Mouse (Mus musculus) v-Abl transformed pro-B cells (cell line): ENCODE data around the gene Dusp8.

ENCODE experiments used
- in situ Hi-C, 2 experiments: fragments of 400-800 bp; cut with MboI; formaldehyde crosslinking; loops; one replicate each; pipeline ENCODE4 v1.15.1; 2025; ENCODE audit not compliant: unreplicated experiment in 2 of 2

Gene Dusp8

DNA sequence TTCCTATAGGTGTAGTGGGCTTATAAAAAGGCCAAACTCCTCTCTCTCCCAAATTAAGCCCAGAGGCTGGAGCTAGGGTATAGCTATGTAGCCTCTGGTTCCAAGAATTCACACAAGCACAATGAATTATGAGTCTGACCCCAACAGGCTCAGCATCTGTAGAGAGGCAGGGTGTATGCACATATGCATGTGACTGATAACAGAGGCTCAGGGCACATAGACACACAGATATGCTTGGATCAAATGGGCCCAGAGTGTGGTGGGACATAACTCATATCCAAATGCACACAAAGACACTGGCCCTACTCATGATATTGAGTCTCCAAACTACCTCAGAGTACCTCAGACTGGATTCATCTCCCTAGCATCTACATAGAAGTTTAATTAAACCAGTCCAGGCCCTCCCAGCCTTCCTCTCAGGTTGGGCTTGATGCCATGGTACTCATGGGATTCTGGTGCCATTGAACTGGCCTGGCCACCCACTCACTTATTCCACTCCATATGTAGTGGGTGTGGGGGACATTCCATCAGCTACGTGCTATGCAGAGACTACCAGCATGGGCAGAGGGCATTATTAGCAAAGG is 8.5 kb downstream of the Dusp8 start:
- in situ Hi-C loops, result no loop called here

DNA sequence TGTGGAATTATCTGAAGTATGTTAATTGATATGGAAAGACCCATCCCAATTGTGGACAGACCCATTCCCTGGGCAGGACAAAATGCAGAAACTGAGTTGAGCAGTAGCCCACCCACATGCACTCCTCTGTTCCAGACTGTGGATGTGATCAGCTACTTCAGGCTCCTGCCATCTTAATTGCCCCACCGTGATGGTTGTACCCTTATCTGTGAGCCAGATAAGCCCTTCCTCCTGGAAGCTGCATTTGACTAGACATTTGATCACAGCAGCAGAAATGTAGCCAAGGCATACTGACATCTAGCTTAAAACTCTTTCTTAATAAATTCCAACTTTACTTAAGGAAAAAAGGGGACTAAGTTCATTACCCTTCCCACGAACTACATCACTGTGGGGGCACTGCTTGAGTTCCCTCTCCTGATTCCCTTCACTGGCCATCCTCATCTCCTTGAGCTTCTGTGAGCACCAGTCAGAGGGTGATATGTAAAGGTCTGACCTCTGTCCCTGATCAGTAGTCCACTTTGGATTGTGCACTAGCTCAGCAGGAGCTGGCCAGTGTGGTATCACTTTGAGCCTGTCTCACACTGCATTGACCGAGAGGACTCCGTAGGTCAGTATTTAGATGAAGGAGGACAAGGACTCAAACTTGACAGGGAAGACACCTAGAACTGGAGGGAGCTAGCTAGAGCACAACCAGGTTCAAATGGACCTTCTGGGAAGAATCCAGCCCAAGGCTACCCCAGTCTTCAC is 9.3 kb downstream of the Dusp8 start:
- in situ Hi-C loops, result no loop called here

DNA sequence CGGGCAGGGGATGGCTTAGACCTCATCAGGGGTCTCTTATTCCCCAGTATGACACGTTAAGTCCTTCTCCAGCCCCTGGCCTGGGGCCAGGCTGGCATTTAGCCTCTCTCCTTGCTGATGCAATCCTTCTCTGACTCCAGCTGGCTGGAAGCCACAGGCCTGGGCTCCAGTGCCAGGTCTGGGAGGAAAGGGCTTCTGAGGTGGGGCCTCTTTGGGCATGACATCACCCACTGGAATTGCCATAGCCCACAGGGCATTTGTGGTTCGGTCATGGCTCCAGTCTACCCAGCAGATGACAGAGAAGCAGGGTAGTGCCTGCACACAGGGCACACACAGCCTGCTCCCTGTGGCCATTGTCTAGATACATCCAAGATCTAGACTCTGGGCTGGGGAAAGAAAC is 10.8 kb downstream of the Dusp8 start:
- in situ Hi-C loops, result no loop called here

DNA sequence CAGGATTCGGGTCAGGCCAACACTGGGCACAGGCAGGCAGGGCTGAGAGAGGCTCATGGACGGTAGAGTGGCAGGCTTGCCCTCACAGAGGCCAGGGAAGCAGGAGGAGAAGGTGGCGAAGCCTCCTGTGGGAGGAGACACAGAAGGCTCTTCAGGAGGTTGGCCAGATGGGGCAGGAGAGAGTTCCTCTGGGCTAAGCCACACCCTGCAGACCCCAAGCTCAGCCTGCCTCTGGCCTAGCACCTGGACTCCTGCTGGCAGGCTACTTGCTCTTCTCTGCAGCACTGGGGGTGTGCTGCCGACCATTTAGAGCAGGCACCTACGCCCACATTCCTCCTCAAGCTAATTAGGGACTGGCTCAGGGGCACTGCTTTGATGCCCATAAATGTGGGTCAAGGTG is 11.2 kb downstream of the Dusp8 start:
- in situ Hi-C loops, result no loop called here

DNA sequence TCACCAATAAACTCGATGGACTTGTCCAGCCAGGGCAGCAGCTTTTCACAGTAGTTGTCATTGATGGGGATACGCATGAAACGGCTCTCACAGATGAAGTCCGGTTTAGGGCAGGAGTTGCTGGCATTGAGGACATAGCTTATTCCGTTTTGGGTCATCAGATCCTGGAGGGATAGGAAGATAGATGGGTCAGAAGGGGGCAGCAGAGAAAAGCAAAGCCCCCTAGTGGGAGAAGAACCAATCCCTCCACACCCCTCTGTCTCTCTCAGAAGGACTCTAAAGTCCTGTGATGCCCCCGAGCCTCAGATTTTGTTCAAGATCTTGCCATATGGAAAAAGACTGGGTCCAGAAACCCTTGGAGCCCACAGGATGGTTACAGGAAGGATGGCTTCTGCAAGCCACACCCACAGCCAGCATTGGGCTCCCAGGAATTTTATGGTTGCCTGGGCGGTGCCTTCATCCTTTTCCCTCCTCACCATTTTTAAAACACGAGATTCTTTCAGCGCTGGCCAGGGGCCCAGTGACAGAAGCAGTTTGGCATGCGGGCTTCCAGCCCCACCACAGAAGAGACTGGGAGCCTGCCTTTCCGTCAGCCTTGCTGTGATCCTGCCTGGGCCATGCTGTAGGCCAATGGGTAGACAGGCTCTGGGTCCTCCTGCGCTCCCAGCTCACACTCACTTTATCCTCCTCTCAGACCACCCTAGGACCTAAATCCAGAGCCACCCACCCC is 11.9 kb downstream of the Dusp8 start:
- in situ Hi-C loops, result no loop called here

DNA sequence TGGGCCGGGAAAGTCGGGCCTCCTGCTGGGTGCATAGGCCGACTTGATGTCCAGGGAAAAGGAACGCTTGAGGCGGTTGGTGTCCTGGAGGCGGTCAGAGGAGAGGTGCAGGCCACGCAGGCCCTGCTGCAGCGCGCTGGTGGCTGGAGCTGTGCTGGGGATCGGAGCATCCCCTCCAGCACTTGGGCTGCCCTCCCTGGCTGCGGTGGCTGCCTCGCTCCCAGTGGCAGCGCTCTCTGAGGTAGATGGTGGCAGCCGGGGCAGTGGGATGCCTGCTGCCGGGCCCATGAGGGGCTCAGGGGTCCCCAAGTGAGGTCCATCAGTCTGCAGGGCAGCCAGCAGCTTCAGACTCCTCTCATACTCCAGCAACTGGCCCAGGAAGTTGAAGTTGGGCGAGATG is 13.0 kb downstream of the Dusp8 start:
- in situ Hi-C loops, result no loop called here

DNA sequence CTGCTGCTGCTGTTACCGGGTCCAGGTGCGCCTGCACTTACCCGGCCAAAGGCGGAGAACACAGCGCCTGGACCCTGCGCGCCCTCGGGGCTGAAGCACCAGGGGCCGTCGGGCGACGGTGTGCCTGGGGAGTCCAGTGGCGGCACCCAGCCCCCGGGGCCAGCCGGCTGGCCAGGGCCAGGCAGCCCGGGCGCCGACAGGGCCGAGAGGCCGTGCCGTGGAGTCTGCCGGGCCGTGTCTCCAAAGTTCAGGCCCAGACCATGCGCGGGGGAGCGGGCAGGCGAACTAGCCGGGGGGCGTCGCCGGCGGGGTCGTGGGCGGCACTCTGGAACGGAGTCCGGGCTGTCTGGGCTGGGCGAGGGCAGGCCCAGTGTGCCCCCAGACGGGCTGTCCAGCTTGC is 13.5 kb downstream of the Dusp8 start:
- in situ Hi-C loops, result no loop called here

DNA sequence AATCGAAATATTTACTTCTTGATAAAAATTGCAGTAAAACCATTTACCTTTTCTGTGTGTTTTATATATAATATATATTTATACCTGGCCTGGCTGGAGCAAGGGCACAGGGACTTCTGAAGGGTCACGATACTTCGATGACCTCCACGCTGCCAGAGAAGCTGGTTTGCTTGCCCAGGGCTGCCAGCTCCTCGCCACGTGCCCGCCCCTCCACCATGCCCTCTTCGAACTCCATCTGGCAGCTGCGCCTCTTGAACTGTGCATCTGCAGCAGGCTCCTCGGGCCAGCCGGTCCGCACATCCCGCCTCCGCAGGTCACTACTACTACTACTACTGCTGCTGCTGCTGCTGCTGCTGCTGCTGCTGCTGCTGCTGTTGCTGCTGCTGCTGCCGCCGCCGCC is 13.9 kb downstream of the Dusp8 start:
- in situ Hi-C loops, result no loop called here

DNA sequence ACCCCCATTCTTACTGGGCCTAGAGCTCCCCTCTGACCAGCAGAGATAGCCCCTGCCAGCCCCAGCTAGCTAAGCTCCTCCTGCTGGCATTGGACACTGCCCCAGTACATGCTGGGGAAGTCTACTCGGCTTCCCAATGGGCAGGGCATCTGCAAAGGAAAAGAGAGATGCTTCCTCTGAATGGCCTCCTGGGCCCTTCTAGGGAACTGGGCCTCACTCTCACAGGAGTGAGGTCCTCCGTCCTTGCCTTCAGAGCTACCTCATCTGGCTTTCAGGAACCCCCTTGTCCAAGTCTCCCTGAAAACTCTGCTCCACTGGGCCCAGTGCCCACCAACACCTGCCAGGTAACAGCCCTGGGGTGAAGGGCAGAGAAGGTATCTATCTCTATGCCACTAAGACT is 14.8 kb downstream of the Dusp8 start:
- in situ Hi-C loops, result no loop called here

DNA sequence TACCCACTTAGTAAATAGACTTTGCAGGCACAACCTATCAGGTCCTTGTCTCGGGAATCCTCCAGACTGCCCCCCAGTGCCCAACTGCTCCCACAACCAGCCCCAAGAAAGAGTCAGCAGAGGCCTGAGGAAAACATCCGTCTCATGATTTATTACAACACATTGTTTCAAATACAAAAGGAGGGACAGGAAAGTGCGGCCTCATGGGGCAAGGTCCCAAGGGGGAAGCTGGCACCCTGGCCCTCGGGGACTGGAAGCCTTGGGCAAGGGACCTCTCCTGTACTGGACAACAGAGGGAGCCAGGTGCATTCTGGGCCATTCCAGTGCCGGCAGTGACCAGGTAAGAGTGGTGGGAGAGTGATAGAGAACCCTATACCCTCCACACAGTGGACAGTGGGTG is 16.3 kb downstream of the Dusp8 start:
- in situ Hi-C loops, result no loop called here

DNA sequence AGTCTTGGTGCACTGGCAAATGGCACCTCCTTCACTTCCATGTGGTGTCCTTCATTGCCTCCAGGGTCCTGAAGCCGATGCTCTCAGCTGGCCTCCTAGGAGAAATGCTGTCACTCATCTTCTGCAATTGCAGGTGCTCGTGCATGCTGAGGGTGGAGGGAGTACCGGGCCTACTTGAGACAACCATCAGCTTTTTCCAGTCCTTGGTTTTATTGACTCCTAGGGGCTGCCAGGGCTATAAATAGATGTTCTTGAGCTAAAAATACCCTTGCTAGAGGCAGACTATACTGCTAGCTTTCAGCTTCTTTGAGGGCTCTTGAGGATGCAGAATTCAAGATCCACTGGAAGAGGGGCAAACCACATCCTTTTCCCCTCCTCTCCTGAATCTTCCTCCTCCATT is 18.5 kb downstream of the Dusp8 start:
- in situ Hi-C loops, result no loop called here

DNA sequence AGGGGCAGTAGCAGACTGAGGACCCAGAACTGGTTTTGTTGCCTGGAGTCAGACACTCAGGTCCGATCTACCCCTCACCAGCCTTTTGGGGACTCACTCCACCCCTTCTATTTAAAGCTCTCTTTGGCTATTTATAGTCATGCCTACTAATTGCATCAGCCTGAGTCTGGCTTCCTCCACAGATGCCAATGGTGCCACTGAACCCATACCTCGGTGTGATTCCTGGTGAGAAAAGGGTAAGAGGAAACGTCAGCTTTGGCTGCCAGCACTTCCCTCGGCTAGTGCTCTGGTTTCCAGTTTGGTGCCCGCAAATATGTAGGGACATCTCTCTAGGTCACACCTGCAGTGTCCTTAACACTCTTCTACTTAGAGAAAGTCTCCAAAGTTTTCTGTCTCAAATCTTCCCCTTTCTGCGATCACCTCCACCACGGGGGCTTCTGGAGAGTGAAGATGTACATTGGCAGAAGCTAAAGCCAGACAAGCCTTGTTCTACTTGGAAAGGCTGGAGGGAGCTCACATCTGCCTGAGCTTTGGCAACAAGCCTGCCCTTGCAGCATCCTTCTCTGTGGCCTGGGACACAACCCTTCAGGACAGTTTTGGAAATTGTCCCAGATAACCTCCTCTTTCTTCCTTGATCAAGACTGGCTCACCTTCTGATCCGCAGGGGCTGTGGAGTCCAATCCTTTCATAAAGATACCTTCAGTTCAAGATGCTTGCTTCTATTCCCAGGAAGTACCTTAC is 21.3 kb downstream of the Dusp8 start:
- in situ Hi-C loops, result loop anchor here in 1 of 2 experiments (25.0 kb wide), 1 partner anchor 1937 kb away; the partner anchor contains the start of gene Mtg1

DNA sequence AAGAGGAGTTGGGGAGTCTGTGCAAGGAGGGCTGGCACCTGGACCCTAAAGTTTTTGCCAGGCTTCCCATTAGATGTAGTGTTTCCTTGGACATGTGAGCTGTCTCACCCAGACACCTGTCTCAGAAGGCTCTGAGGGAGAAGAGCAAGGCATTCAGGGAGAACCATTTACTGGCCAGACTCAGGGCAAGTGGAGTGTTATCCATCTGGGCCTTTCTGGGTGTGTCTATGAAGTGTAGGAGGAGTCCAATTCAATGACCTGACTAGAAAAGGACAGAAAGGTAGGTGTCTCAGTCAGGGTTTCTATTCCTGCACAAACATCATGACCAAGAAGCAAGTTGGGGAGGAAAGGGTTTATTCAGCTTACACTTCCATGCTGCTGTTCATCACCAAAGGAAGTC is 23.9 kb downstream of the Dusp8 start:
- in situ Hi-C loops, result loop anchor here in 1 of 2 experiments (25.0 kb wide), 1 partner anchor 1934 kb away; the partner anchor contains the start of gene Mtg1

DNA sequence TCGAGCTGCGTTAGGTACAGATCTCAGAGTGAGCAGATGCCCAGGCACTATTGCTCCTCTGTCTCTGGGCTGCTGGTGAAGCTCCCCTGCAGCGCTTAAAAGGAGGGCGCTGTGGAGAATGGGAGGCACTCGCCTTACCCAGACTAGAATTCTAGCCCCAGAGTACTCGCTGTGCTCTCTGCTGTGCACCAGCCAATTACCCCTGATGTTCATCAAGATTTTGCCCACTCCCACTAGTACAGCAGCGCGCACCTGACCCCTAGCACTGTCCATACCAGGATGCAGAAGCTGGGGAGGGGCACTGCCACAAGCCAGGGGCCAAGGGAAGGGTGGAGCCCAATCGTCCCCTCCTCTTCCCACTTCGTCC is 24.4 kb downstream of the Dusp8 start:
- in situ Hi-C loops, result loop anchor here in 1 of 2 experiments (25.0 kb wide), 1 partner anchor 1934 kb away; the partner anchor contains the start of gene Mtg1

DNA sequence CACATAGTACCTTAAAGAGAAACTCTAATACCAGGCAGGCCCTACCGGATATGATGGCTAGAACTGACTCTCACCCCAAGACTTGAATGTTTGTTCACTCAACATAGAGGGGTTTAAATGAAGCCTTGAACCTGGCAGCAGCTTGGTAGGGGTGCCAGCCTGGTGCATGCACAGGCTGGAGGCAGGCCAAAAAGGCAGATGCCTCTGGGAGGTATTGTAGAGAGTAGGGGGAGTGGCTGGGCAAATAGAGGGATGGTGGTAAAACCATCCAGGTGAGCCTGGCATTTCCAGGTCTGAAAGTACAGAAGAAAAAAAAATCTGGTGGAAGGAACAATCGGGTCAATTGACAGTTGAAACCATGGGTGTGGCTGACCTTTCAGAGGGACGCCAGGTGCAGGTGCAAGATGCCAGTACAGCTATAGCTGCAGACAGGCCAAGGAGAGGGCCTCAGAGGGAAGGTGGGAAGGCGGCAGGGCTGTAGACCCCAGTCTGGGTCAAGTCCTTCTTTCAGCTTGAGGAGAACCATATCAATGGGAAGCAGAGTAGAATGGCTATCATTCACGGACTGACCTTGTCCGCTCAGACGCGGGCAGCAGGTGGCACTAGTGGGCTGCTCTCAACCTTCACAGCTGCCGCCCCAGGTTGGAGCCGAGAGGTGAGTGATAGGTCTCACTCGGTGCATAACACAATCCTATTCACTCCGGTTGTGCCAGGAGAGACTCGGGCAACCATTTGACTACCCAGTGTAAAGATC is 25.0 kb downstream of the Dusp8 start:
- in situ Hi-C loops, result loop anchor here in 1 of 2 experiments (25.0 kb wide), 1 partner anchor 1933 kb away; the partner anchor contains the start of gene Mtg1

DNA sequence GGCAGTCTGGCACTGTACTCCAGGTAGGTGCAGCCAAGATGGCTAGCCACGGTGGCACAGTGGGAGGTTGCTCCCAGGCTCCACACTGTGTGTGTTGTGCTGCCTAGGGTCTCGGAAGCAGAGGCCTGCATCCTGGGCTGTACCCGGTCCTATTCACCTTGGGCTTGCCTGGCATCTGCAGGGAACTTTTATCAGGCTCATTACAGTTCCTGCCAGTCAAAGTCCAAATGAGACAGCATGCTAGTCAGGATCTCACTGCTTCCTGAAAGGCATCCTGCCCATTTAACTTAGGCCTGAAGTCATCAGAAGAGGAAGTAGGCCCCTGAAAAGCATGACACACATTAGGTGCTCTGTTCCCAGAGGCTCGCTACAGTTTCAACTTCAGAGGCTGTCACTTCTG is 27.2 kb downstream of the Dusp8 start:
- in situ Hi-C loops, result loop anchor here in 1 of 2 experiments (25.0 kb wide), 1 partner anchor 1931 kb away; the partner anchor contains the start of gene Mtg1

DNA sequence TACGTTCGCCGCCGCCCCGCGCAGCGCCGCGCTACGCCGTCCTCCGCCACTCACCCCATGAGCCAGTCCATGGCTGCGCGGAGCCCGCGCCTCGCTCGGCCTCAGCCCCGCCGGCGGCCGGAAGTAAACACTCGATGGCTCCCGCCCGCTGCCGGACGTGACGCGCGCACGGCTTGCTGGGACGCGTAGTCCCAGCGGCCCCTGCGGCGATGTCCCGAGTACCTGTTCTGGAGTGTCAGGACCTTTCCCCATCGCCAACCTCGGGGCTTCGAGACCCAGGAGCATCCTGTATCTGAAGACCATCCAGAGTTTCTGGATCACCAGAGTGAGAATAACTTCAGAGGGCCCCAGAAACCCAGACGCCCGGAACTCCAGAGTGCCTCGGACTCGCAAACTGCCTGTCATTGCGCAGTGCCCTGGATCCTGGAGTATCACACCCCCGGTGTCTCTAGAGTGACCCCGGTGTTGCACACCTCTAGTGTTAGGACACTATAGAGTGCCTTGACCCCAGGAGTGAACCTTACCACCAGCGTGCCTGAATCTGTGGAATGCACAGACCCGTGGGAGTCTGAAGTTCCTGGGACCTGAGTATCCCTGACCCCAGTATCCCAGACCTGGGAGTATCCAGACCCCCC is 34.6 kb downstream of the Dusp8 start, which contains the start of gene Mob2:
TSS of gene Mob2 (minus strand) at position 135 of the 635 bp plus-strand sequence.
- in situ Hi-C loops, result loop anchor here in 1 of 2 experiments (25.0 kb wide), 1 partner anchor 1924 kb away; the partner anchor contains the start of gene Mtg1

DNA sequence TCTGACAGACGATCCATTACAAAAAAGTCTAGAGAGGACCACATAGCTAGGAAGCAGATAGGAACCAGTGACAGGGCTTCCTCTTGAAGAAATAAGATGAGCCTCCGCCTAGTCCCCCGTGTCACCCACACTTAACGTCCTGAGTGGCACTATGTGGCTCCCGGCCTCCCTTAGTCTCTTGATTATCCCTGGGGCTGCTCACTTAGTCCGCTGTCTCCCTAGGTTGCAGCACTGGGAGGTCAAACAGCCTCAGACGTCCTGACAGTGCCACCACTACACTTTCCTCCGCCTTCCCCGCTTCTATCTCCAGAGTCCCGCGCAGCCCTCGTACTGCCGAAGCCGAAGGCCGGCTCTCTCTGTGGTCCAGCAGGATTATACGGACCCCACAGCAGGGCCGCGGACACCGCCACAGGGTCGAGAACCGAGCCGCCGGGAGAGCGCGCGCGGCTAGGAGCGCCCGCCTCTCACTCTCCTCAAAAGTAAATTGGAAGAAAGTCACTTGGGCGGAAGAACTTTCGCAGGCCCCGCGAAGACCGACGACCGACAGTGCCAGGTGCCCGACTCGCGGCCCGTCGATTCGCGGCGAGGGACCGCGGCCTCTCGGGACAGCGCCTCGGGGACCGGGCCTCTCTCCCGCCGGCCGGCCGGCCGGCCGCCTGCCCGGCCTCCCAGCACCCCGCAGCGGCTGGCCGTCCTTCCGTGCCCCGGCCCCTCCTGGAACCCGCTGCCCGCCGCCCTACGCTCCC is 35.3 kb downstream of the Dusp8 start:
- in situ Hi-C loops, result loop anchor here in 1 of 2 experiments (25.0 kb wide), 1 partner anchor 1923 kb away; the partner anchor contains the start of gene Mtg1
